Mouse (Mus musculus) bone marrow macrophage, adult 2 months (primary cell): Measurements from ENCODE around the gene F2rl2. TPM values are rescaled to one million over a fixed set of nuclear protein-coding genes. Genes with fewer than 3 reads are reported as not detected.

Experiments
- H3K27ac ChIP-seq: 2 replicates; pipeline ENCODE4 v1.5.1; 2012; ENCODE audit warnings: low read depth, low read length; ENCODE audit not compliant: insufficient read depth
- H3K4me1 ChIP-seq: 2 replicates; pipeline ENCODE4 v1.6.1; 2012; ENCODE audit warnings: low read length; ENCODE audit not compliant: control insufficient read depth, insufficient read depth
- H3K4me3 ChIP-seq: 2 replicates; pipeline ENCODE4 v1.5.1; 2012; ENCODE audit warnings: mild to moderate bottlenecking, low read length, moderate library complexity; ENCODE audit not compliant: insufficient read depth
- CTCF ChIP-seq: IDR thresholded peaks from 2 replicates; pipeline ENCODE4 v1.5.1; 2012; ENCODE audit warnings: low read depth, mild to moderate bottlenecking, low read length, moderate library complexity
- POLR2A ChIP-seq: IDR thresholded peaks from 2 replicates; pipeline ENCODE4 v1.6.1; 2012; ENCODE audit warnings: mild to moderate bottlenecking, low read depth, low read length, borderline replicate concordance
- polyA plus RNA-seq: library from polyadenylated mRNA; stranded (reverse); fragments of >200 nt; gene quantifications from 2 replicates; pipeline ENCODE4 v1.2.4, GENCODE M21; 2012; ENCODE audit not compliant: missing spikeins, insufficient read depth, insufficient read length

Gene F2rl2
- polyA plus RNA-seq, 1 experiment: not detected

DNA sequence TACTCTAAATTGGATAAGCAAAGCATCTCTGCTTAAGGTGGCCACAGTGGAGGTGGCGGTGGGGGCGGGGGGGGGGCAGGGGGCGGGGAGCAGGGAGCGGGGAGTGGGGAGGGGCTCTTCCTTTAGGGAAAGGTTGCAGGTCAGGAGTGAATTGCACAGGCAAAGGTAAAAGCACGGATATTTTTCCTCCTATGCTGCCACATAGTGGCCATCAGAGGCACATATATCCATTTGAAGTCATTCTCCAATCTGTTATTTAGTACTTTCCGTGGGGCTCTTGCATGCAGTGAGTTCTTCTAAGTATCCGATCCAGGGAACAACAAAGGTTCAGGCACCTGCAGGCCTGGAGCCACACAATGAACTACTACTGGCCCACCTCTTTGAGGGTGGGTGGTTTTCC lies 29.4 kb upstream of the F2rl2 start:
- TF ChIP-seq POLR2A (no peak), CTCF (no peak)
- Histone ChIP-seq H3K27ac (no peak overlapping the region), H3K4me3 (no peak overlapping the region), H3K4me1 (no peaks in the 10 kb centered on the region)

DNA sequence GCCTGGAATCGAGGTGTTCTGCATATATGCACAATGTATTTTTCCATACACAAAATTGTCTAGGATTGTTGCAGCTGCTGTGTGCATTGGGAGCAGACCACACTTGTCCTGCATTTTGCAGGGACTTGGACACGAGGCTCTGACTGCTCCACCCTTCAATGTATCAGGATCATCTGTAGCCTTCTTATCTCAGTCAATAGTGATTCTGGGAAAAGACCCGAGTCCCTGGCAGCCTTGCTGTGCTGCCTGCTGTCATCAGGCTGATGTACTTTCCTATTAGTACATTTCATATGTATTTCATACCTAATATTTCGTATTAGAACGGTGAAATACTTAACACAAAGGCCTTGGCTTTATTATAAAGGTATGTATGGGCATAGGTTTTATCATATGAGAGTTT lies 26.1 kb upstream of the F2rl2 start:
- Histone ChIP-seq H3K4me1 (no peaks in the 10 kb centered on the region), H3K27ac (no peak overlapping the region), H3K4me3 (no peak overlapping the region)
- no peak for TF ChIP-seq POLR2A
- TF ChIP-seq CTCF: no peak

DNA sequence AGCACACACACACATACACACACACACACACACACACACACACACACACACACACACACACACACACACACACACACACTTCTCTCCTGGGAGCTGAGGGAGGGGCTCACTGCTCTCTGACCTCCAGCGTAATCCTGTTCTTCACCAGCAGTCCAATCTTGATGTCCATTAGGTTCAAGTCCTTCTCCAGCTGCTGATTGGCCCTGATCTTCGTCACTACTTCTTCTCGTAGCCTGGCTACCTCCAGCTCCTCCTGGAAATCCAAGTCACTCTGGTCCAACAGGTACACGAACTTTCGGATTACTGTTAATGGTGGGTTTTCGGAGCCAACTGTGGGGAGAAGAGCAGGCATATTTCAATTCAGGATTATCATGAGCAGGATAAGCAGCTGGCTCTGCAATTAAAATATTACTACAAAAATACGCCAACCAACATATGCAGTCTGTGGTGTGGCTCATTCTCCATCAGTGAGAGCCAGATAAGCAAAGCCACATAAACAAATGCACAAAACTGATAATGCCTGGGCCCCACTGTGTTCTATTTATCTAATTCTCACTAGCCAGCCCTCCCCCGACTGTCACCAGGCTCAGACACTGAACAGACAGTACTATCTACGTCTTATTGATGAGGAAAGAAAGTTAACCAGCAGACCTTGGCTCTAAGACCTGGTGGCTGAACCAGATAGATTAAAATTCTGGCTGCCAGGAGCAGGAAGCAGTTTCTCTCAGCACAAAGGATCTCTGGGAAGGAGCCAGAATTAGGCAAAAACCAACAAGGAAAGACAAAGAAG lies 25.4 kb upstream of the F2rl2 start:
- Histone ChIP-seq H3K4me1 (no peaks in the 10 kb centered on the region), H3K27ac (no peak overlapping the region)

DNA sequence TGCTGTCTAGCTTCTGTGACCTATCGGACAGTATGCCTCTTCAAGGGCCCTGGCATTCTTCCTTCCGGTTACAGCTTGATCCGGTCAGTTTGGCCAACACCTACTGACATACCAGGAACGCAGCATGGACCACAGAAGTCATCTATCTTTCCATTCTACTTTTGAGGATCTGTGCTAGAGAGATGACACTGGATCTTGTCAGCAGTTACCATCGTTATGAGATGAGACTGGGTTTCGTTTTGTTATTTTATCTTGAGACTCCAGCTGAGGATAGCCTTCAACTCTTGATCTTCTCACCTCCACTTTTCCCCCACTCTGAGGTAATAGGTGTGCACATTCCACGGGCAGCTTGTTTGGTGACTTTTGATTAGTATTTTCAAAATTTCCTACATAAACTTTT lies 24.3 kb upstream of the F2rl2 start:
- no peaks in the 10 kb centered on the region for H3K4me1 ChIP-seq
- no peak overlapping the region for H3K27ac ChIP-seq
- no peak overlapping the region for H3K4me3 ChIP-seq
- no peak for TF ChIP-seq CTCF
- TF ChIP-seq POLR2A: no peak

More for the DNA sequence above, 25.4 kb upstream of the F2rl2 start:
- TF ChIP-seq CTCF (no peak), POLR2A (no peak)
- H3K4me3 ChIP-seq: no peak overlapping the region

GRCm38 (mm10) chr13:95679078-95679477 lies 17.6 kb upstream of the F2rl2 start:
- H3K4me1 ChIP-seq: peaks cover 12% of the 10 kb centered on the region
- TF ChIP-seq CTCF (no peak), POLR2A (no peak)
- no peak overlapping the region for H3K27ac ChIP-seq

DNA sequence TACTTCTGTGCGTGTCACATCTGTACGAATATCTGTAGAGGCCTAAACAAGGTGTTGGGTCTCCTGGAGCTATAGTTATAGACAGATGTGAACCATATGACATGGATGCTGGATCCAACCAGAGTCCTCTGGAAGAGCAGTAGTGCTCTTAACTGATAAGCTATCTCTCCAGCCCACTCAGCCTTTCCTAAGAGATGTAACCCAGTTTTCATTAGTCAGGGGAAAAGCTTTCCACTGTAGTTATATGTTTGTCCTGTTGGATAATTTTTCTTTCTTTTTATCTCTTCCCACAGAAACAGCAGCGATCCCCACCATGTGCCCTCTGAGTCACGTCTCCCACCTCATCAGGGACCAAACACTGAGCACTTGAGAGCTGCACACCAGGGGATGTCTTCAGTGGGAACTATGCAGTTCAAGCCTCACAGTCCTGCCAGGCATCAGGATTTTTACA lies 17.1 kb upstream of the F2rl2 start:
- peaks cover 12% of the 10 kb centered on the region for H3K4me1 ChIP-seq
- no peak overlapping the region for H3K4me3 ChIP-seq
- TF ChIP-seq POLR2A: no peak
- TF ChIP-seq CTCF: no peak
- no peak overlapping the region for H3K27ac ChIP-seq

More at GRCm38 (mm10) chr13:95679078-95679477, 17.6 kb upstream of the F2rl2 start:
- no peak overlapping the region for H3K4me3 ChIP-seq

GRCm38 (mm10) chr13:95684656-95685244 lies 11.9 kb upstream of the F2rl2 start:
- H3K4me1 ChIP-seq: peaks cover 8% of the 10 kb centered on the region
- no peak overlapping the region for H3K27ac ChIP-seq
- no peak overlapping the region for H3K4me3 ChIP-seq
- no peak for TF ChIP-seq POLR2A
- TF ChIP-seq CTCF: no peak

GRCm38 (mm10) chr13:95685736-95686135 lies 10.9 kb upstream of the F2rl2 start:
- no peak overlapping the region for H3K4me3 ChIP-seq
- H3K4me1 ChIP-seq: peaks cover 7% of the 10 kb centered on the region; the same call in 1 of the 2 replicates
- TF ChIP-seq POLR2A (no peak), CTCF (no peak)
- H3K27ac ChIP-seq: no peak overlapping the region

DNA sequence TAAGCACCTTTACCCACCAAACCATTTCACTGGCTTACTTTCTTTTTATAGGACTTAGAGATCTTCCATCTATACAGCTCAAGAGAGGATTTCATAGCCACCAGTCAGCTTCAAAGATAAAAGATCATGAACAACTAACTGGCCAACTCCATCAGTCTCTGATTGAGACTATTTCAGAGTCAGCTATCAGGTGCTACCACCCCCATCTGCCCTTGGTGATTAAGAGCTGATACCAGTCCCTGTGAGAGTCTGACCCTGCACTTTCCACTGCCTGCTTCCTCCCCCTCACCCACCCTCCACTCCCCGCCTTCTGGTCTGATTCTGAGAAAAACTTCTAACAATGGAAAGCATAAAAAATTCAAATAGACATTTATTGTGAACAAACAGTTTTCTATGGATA lies 8.1 kb upstream of the F2rl2 start:
- H3K4me1 ChIP-seq: peaks cover 7% of the 10 kb centered on the region; the same call in 1 of the 2 replicates

DNA sequence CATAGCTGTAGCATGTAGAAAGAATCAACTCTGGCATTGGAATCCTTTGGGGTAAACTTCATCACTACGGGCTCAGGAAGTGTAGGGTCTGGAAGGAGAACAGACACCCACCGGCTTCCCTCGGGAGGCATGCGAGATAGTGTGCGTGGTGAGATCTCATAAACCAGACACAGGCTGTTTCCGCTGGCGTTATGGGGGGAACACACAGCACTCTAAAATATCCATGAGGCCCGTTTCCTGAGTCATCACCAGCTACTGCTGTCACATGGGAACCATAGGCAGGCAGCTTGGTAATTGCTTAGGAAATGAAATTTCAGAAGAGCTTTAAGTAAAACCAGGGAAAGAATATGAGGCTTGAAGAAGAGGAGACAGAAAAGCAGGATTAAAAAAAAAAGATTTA lies 4.5 kb upstream of the F2rl2 start:
- Histone ChIP-seq H3K4me3 (no peak overlapping the region), H3K27ac (no peak overlapping the region)

More for the DNA sequence above, 8.1 kb upstream of the F2rl2 start:
- no peak for TF ChIP-seq CTCF
- TF ChIP-seq POLR2A: no peak
- Histone ChIP-seq H3K27ac (no peak overlapping the region), H3K4me3 (no peak overlapping the region)

DNA sequence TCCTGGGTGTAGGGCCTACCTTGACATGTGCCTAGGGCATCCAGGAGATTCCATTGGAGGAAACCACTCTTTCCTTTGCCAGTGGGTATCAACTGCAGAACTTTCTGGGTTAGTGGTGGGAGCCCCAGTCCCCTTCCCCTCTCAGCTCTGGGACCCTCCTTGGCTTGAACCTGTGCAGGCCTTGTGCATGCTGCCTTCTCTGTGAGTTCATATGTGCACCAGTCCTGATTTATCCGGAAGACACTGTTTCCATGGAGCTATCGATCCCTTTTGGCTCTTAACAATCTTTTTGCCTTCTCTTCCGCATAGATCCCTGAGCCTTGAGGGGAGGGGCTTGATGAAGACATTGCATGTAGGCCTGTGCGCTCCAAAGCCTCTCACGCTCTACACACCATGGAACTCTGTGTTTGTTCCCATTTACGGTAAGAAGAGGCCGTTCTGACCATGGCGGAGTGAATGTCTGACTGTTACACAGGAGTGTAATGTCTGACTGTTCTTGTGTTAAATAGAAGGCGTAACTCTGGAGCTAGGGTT lies 466 bp upstream of the F2rl2 start:
- TF ChIP-seq CTCF (no peak), POLR2A (no peak)

More for the DNA sequence above, 4.5 kb upstream of the F2rl2 start:
- H3K4me1 ChIP-seq: peaks cover 4% of the 10 kb centered on the region; the same call in 1 of the 2 replicates
- TF ChIP-seq POLR2A (no peak), CTCF (no peak)

More for the DNA sequence above, 466 bp upstream of the F2rl2 start:
- no peak overlapping the region for H3K27ac ChIP-seq
- H3K4me3 ChIP-seq: no peak overlapping the region
- H3K4me1 ChIP-seq: peaks cover 9% of the 10 kb centered on the region; the same call in 1 of the 2 replicates
